Mouse (Mus musculus): ENCODE data around the gene Slc16a11. TPM values are rescaled to one million over a fixed set of nuclear protein-coding genes. Genes with fewer than 3 reads are reported as not detected.
"Not testable (repeated sequence)": the region's sequence is repeated elsewhere in the genome, so short reads cannot be mapped to it uniquely, and the experiment has no call there.

Gene Slc16a11
- under 1 TPM in 2 of 4 experiments, not detected in 2; 0.27 to 0.46 TPM for total RNA-seq (2022)

- no peak for DNase-seq (ENCODE audit: low spot score in 2 of 2)
Measured at GRCm38 (mm10) chr11:70212423-70212822, at the start of gene Slc16a11. TSS of gene Slc16a11 (plus strand) at chr11:70212752.

GRCm38 (mm10) chr11:70165972-70166921, 46.3 kb upstream of the Slc16a11 start:
- no peak for DNase-seq (ENCODE audit: low spot score in 2 of 2)

- DNase-seq (ENCODE audit: low spot score in 2 of 2) = no peak
Measured at GRCm38 (mm10) chr11:70168136-70168535, 44.4 kb upstream of the Slc16a11 start.

- not testable (repeated sequence) for DNase-seq (ENCODE audit: low spot score in 2 of 2)
Measured at GRCm38 (mm10) chr11:70169471-70169870, 43.1 kb upstream of the Slc16a11 start.

GRCm38 (mm10) chr11:70170291-70170690, 42.3 kb upstream of the Slc16a11 start:
- DNase-seq (ENCODE audit: low spot score in 2 of 2) = no peak

- no peak for DNase-seq (ENCODE audit: low spot score in 2 of 2)
Measured at GRCm38 (mm10) chr11:70171181-70171580, 41.4 kb upstream of the Slc16a11 start.

- DNase-seq (ENCODE audit: low spot score in 2 of 2) = no peak
Measured at GRCm38 (mm10) chr11:70171847-70172246, 40.7 kb upstream of the Slc16a11 start.

GRCm38 (mm10) chr11:70172298-70172697, 40.3 kb upstream of the Slc16a11 start:
- no peak for DNase-seq (ENCODE audit: low spot score in 2 of 2)

GRCm38 (mm10) chr11:70174491-70174890, 38.1 kb upstream of the Slc16a11 start:
- DNase-seq (ENCODE audit: low spot score in 2 of 2) = no peak

- DNase-seq (ENCODE audit: low spot score in 2 of 2) = no peak
Measured at GRCm38 (mm10) chr11:70177647-70178046, 34.9 kb upstream of the Slc16a11 start.

- DNase-seq (ENCODE audit: low spot score in 2 of 2) = no peak
Measured at GRCm38 (mm10) chr11:70178311-70178710, 34.2 kb upstream of the Slc16a11 start.

GRCm38 (mm10) chr11:70178756-70179155, 33.8 kb upstream of the Slc16a11 start:
- DNase-seq (ENCODE audit: low spot score in 2 of 2) = no peak

- no peak for DNase-seq (ENCODE audit: low spot score in 2 of 2)
Measured at GRCm38 (mm10) chr11:70179401-70179800, 33.2 kb upstream of the Slc16a11 start.

GRCm38 (mm10) chr11:70180496-70180895, 32.1 kb upstream of the Slc16a11 start:
- DNase-seq (ENCODE audit: low spot score in 2 of 2) = no peak

- no peak for DNase-seq (ENCODE audit: low spot score in 2 of 2)
Measured at GRCm38 (mm10) chr11:70185120-70185519, 27.4 kb upstream of the Slc16a11 start.

GRCm38 (mm10) chr11:70189319-70190134, 23.0 kb upstream of the Slc16a11 start:
- DNase-seq (ENCODE audit: low spot score in 2 of 2) = no peak

GRCm38 (mm10) chr11:70191188-70191587, 21.4 kb upstream of the Slc16a11 start:
- DNase-seq (ENCODE audit: low spot score in 2 of 2) = no peak

- no peak for DNase-seq (ENCODE audit: low spot score in 2 of 2)
Measured at GRCm38 (mm10) chr11:70192157-70192556, 20.4 kb upstream of the Slc16a11 start.

GRCm38 (mm10) chr11:70193354-70194285, 18.9 kb upstream of the Slc16a11 start:
- DNase-seq (ENCODE audit: low spot score in 2 of 2) = no peak

- DNase-seq (ENCODE audit: low spot score in 2 of 2) = no peak
Measured at GRCm38 (mm10) chr11:70198332-70198731, 14.2 kb upstream of the Slc16a11 start.

GRCm38 (mm10) chr11:70199107-70199506, 13.4 kb upstream of the Slc16a11 start:
- DNase-seq (ENCODE audit: low spot score in 2 of 2) = no peak
